Mouse (Mus musculus) liver, postnatal 0 days (tissue): ENCODE data around the gene Rbpj.

Experiments
- CTCF ChIP-seq: sonication (generic); IDR thresholded peaks from 2 replicates; pipeline ENCODE4 v1.5.1; 2016; ENCODE audit warnings: antibody characterized with exemption, low read depth
- EP300 ChIP-seq: IDR thresholded peaks from 2 replicates; pipeline ENCODE4 v1.6.1; 2016; ENCODE audit warnings: antibody characterized with exemption, low read depth, mild to moderate bottlenecking

DNA sequence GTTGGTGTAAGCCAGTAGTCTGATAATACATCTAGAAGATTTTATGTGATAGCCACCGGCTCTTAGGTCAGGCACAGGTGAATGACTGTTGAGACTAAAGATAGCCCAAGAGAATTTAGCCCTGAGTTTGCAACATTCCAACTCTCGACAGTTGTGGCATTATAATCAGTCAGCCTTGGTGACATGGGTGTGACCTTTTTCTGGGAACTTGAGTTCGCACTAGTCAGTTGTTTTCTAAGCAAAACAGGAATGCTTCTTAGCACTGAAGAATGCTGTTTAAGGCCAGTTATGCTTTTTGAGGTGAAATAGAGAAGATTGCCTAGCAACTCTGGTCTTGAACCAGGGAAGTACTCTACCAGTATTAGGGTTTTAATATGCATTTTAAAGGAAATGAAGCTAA lies 170.8 kb downstream of the Rbpj start:
- TF ChIP-seq CTCF (no peak), EP300 (no peak)
